Mouse (Mus musculus): ENCODE data around the gene Slc35e1. TPM values are rescaled to one million over a fixed set of nuclear protein-coding genes. Genes with fewer than 3 reads are reported as not detected.

Slc35e1 gene
- polyA plus RNA-seq, 1 experiment from 2014 or later, result 12.2 TPM

- H3K4me3 ChIP-seq (ENCODE audit: low read depth, low read length), result no peak overlapping the region
- peaks cover 63% of the 10 kb centered on the region for H3K36me3 ChIP-seq (ENCODE audit: control insufficient read depth, insufficient read depth, low read length)
- 0 out of 2 replicates have a peak, but pooled peaks cover 6% of the 10 kb centered on the region for H3K4me1 ChIP-seq (ENCODE audit: control insufficient read depth, insufficient read depth, low read length)
- H3K9ac ChIP-seq (ENCODE audit: low read depth, low read length), result no peak overlapping the region
- no peak overlapping the region for H3K4me2 ChIP-seq
- no peaks in the 10 kb centered on the region for H3K27me3 ChIP-seq (ENCODE audit: control insufficient read depth, insufficient read depth, low read length)
- 89% methylated on average over 8 of the region's 8 CpGs for WGBS (ENCODE audit: insufficient replicate concordance)
- no peak overlapping the region for H3K27ac ChIP-seq (ENCODE audit: low read depth, low read length)
- no peaks in the 10 kb centered on the region for H3K9me3 ChIP-seq (replicated peaks; ENCODE audit: control insufficient read depth, low read length)
- no peak for ATAC-seq (replicated peaks; ENCODE audit: insufficient number of reproducible peaks, low FRiP score, low TSS enrichment)
These were observed 22.4 kb downstream of the Slc35e1 start for GRCm38 (mm10) chr8:72469984-72470383.

- H3K4me3 ChIP-seq (ENCODE audit: low read depth, low read length), result no peak overlapping the region
- H3K27ac ChIP-seq (ENCODE audit: low read depth, low read length), result no peak overlapping the region
- 0 out of 2 replicates have a peak, but pooled peaks cover 4% of the 10 kb centered on the region for H3K4me1 ChIP-seq (ENCODE audit: control insufficient read depth, insufficient read depth, low read length)
- peaks cover 68% of the 10 kb centered on the region for H3K36me3 ChIP-seq (ENCODE audit: control insufficient read depth, insufficient read depth, low read length)
- no peak for ATAC-seq (replicated peaks; ENCODE audit: insufficient number of reproducible peaks, low FRiP score, low TSS enrichment)
- no peaks in the 10 kb centered on the region for H3K27me3 ChIP-seq (ENCODE audit: control insufficient read depth, insufficient read depth, low read length)
- WGBS (ENCODE audit: insufficient replicate concordance), result 85% methylated on average over 2 of the region's 2 CpGs
- H3K4me2 ChIP-seq, result no peak overlapping the region
- no peak overlapping the region for H3K9ac ChIP-seq (ENCODE audit: low read depth, low read length)
- H3K9me3 ChIP-seq (replicated peaks; ENCODE audit: control insufficient read depth, low read length), result no peaks in the 10 kb centered on the region
These were observed 23.2 kb downstream of the Slc35e1 start for GRCm38 (mm10) chr8:72469243-72469642.

- Histone ChIP-seq H3K36me3 (ENCODE audit: control insufficient read depth, insufficient read depth, low read length) (peaks cover 87% of the 10 kb centered on the region), H3K27me3 (ENCODE audit: control insufficient read depth, insufficient read depth, low read length) (no peaks in the 10 kb centered on the region), H3K27ac (ENCODE audit: low read depth, low read length) (no peak overlapping the region), H3K4me3 (ENCODE audit: low read depth, low read length) (no peak overlapping the region), H3K9me3 (replicated peaks; ENCODE audit: control insufficient read depth, low read length) (no peaks in the 10 kb centered on the region), H3K4me2 (no peak overlapping the region), H3K4me1 (ENCODE audit: control insufficient read depth, insufficient read depth, low read length) (no peaks in the 10 kb centered on the region), H3K9ac (ENCODE audit: low read depth, low read length) (no peak overlapping the region)
- no peak for ATAC-seq (replicated peaks; ENCODE audit: insufficient number of reproducible peaks, low FRiP score, low TSS enrichment)
- 98% methylated on average over 10 of the region's 10 CpGs for WGBS (ENCODE audit: insufficient replicate concordance)
These were observed 28.2 kb downstream of the Slc35e1 start for GRCm38 (mm10) chr8:72464211-72464610.

DNA sequence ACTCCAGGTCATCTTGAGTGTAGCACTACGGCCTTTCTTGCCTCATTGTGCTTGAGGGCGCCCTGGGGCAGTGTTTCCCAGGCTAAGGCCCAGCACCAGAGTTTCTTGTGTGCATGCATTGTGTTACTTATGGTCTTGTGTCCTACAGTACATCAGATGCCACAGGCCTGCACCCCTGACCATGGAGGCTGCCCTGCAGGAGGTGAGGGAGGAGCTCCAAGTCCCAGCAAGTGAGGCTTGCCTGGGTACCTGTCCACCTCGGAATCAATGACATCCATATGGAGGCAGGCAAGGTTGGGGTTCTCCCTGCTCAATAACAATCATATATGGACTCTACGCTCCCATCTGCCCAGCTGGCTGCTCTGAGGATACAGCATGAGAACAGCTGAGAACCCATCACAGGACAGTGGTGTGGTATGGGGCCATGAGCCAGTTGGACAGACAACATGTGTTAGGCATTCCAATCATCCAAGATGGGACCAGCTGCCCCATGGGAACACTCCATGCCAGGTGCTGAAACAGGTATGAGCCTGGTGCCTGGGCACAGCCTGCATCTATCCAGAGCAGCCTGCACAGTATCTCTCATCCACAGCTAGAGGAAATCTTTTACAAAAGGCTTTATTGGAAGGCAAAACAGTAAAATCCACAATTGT lies 32.4 kb downstream of the Slc35e1 start:
- no peak overlapping the region for H3K4me2 ChIP-seq

DNA sequence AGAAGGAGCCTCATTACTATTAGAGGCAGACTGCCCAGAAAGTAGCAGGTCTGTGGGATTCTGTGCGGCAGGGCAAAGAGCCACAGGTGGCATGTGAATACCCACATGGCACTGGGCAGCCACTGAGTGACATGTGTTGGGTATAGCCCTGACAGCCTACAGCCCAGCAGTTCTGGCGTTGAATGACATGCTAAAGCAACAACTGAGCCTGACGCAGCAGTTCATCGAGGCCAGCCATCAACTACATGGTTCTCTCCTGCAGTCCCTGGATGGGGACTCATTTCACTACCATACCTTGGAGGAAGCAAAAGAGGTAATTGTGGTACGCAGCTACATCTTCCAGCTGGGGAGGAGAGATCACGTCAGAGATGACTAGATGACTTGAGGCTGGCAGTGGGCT lies 34.0 kb downstream of the Slc35e1 start:
- Histone ChIP-seq H3K27ac (ENCODE audit: low read depth, low read length) (no peak overlapping the region), H3K27me3 (ENCODE audit: control insufficient read depth, insufficient read depth, low read length) (no peaks in the 10 kb centered on the region), H3K4me1 (ENCODE audit: control insufficient read depth, insufficient read depth, low read length) (peaks cover 2% of the 10 kb centered on the region; the same call in 1 of the 2 replicates), H3K9me3 (replicated peaks; ENCODE audit: control insufficient read depth, low read length) (0 out of 2 replicates have a peak, but pooled peaks cover 2% of the 10 kb centered on the region), H3K4me3 (ENCODE audit: low read depth, low read length) (no peak overlapping the region), H3K4me2 (no peak overlapping the region), H3K36me3 (ENCODE audit: control insufficient read depth, insufficient read depth, low read length) (peaks cover 52% of the 10 kb centered on the region), H3K9ac (ENCODE audit: low read depth, low read length) (no peak overlapping the region)
- WGBS (ENCODE audit: insufficient replicate concordance), result 85% methylated on average over 6 of the region's 6 CpGs
- no peak for ATAC-seq (replicated peaks; ENCODE audit: insufficient number of reproducible peaks, low FRiP score, low TSS enrichment)

More for the DNA sequence above, 32.4 kb downstream of the Slc35e1 start:
- Histone ChIP-seq H3K27me3 (ENCODE audit: control insufficient read depth, insufficient read depth, low read length) (no peaks in the 10 kb centered on the region), H3K36me3 (ENCODE audit: control insufficient read depth, insufficient read depth, low read length) (peaks cover 60% of the 10 kb centered on the region), H3K9ac (ENCODE audit: low read depth, low read length) (no peak overlapping the region), H3K4me3 (ENCODE audit: low read depth, low read length) (no peak overlapping the region), H3K4me1 (ENCODE audit: control insufficient read depth, insufficient read depth, low read length) (peaks cover 2% of the 10 kb centered on the region; the same call in 1 of the 2 replicates), H3K9me3 (replicated peaks; ENCODE audit: control insufficient read depth, low read length) (no peaks in the 10 kb centered on the region), H3K27ac (ENCODE audit: low read depth, low read length) (no peak overlapping the region)
- no peak for ATAC-seq (replicated peaks; ENCODE audit: insufficient number of reproducible peaks, low FRiP score, low TSS enrichment)
- WGBS (ENCODE audit: insufficient replicate concordance), result 83% methylated on average over 4 of the region's 4 CpGs

DNA sequence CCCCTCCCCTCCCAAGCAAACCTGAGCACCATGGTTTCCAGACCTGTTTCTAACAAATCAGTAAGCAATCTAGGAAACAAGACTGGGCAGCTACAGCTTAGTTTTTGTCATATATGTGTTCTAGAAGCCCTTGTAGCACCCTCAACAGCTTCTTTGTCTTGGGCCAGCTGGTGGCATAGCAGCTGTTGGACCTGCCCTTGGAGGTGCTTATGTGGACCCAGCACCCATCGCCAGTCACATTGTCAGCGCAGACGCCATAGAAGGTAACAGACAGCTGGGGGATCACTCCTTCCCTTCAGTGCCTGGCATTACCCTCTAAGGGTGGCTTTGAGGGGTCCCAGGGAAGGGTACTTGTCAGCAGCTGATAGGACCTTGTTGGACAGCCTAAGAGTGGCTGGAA lies 34.6 kb downstream of the Slc35e1 start:
- 84% methylated on average over 3 of the region's 3 CpGs for WGBS (ENCODE audit: insufficient replicate concordance)
- H3K9me3 ChIP-seq (replicated peaks; ENCODE audit: control insufficient read depth, low read length), result 0 out of 2 replicates have a peak, but pooled peaks cover 2% of the 10 kb centered on the region
- H3K27me3 ChIP-seq (ENCODE audit: control insufficient read depth, insufficient read depth, low read length), result no peaks in the 10 kb centered on the region
- no peak overlapping the region for H3K4me3 ChIP-seq (ENCODE audit: low read depth, low read length)
- no peak overlapping the region for H3K9ac ChIP-seq (ENCODE audit: low read depth, low read length)
- peaks cover 2% of the 10 kb centered on the region; the same call in 1 of the 2 replicates for H3K4me1 ChIP-seq (ENCODE audit: control insufficient read depth, insufficient read depth, low read length)
- no peak overlapping the region for H3K27ac ChIP-seq (ENCODE audit: low read depth, low read length)
- no peak overlapping the region for H3K4me2 ChIP-seq
- no peak for ATAC-seq (replicated peaks; ENCODE audit: insufficient number of reproducible peaks, low FRiP score, low TSS enrichment)
- H3K36me3 ChIP-seq (ENCODE audit: control insufficient read depth, insufficient read depth, low read length), result peaks cover 48% of the 10 kb centered on the region

- ATAC-seq (replicated peaks; ENCODE audit: insufficient number of reproducible peaks, low FRiP score, low TSS enrichment), result no peak
- Histone ChIP-seq H3K9me3 (replicated peaks; ENCODE audit: control insufficient read depth, low read length) (0 out of 2 replicates have a peak, but pooled peaks cover 2% of the 10 kb centered on the region), H3K27me3 (ENCODE audit: control insufficient read depth, insufficient read depth, low read length) (no peaks in the 10 kb centered on the region), H3K9ac (ENCODE audit: low read depth, low read length) (no peak overlapping the region), H3K4me1 (ENCODE audit: control insufficient read depth, insufficient read depth, low read length) (peaks cover 2% of the 10 kb centered on the region), H3K4me2 (no peak overlapping the region), H3K36me3 (ENCODE audit: control insufficient read depth, insufficient read depth, low read length) (peaks cover 29% of the 10 kb centered on the region), H3K4me3 (ENCODE audit: low read depth, low read length) (no peak overlapping the region), H3K27ac (ENCODE audit: low read depth, low read length) (no peak overlapping the region)
- 65% methylated on average over 4 of the region's 4 CpGs for WGBS (ENCODE audit: insufficient replicate concordance)
These were observed 37.1 kb downstream of the Slc35e1 start for GRCm38 (mm10) chr8:72455317-72455716.

- no peaks in the 10 kb centered on the region for H3K27me3 ChIP-seq (ENCODE audit: control insufficient read depth, insufficient read depth, low read length)
- H3K4me3 ChIP-seq (ENCODE audit: low read depth, low read length), result no peak overlapping the region
- no peak overlapping the region for H3K9ac ChIP-seq (ENCODE audit: low read depth, low read length)
- no peak for ATAC-seq (replicated peaks; ENCODE audit: insufficient number of reproducible peaks, low FRiP score, low TSS enrichment)
- H3K27ac ChIP-seq (ENCODE audit: low read depth, low read length), result no peak overlapping the region
- 0 out of 2 replicates have a peak, but pooled peaks cover 2% of the 10 kb centered on the region for H3K9me3 ChIP-seq (replicated peaks; ENCODE audit: control insufficient read depth, low read length)
- H3K36me3 ChIP-seq (ENCODE audit: control insufficient read depth, insufficient read depth, low read length), result peaks cover 30% of the 10 kb centered on the region
- H3K4me1 ChIP-seq (ENCODE audit: control insufficient read depth, insufficient read depth, low read length), result peaks cover 2% of the 10 kb centered on the region
- H3K4me2 ChIP-seq, result no peak overlapping the region
- 95% methylated on average over 2 of the region's 2 CpGs for WGBS (ENCODE audit: insufficient replicate concordance)
These were observed 38.5 kb downstream of the Slc35e1 start for GRCm38 (mm10) chr8:72453904-72454303.

DNA sequence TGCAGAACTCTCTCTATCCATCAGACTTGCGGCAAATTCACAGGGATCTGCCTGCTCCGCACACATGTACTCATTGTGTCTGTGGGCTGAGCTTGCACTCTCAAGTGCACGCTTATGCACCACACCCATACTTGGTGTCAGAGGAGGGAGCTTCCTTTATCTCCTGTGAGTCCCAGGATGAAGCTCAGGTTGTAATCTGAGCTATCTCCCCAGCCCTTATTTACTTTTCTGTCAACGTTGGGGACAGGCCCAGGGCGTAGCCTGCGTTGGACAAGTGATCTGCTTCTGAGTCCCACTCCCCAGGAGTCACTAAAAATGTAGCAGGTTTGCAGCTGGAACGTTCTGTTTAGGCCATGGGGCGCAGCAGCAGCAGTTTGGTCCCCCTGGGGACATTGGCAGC lies 40.9 kb downstream of the Slc35e1 start:
- Histone ChIP-seq H3K9me3 (replicated peaks; ENCODE audit: control insufficient read depth, low read length) (0 out of 2 replicates have a peak, but pooled peaks cover 2% of the 10 kb centered on the region), H3K4me1 (ENCODE audit: control insufficient read depth, insufficient read depth, low read length) (peaks cover 2% of the 10 kb centered on the region), H3K4me2 (no peak overlapping the region), H3K36me3 (ENCODE audit: control insufficient read depth, insufficient read depth, low read length) (peaks cover 21% of the 10 kb centered on the region), H3K4me3 (ENCODE audit: low read depth, low read length) (no peak overlapping the region), H3K9ac (ENCODE audit: low read depth, low read length) (no peak overlapping the region), H3K27me3 (ENCODE audit: control insufficient read depth, insufficient read depth, low read length) (no peaks in the 10 kb centered on the region), H3K27ac (ENCODE audit: low read depth, low read length) (no peak overlapping the region)
- 65% methylated on average over 8 of the region's 8 CpGs for WGBS (ENCODE audit: insufficient replicate concordance)
- ATAC-seq (replicated peaks; ENCODE audit: insufficient number of reproducible peaks, low FRiP score, low TSS enrichment), result no peak

All from heart, embryonic 11.5 days (tissue).